Mouse (Mus musculus) cerebellum, adult (tissue): ENCODE results near the gene Ass1.

Experiments used
- ATAC-seq: cut with Nextera tagmentation; 2 replicates; pipeline ENCODE4 v1.9.2; 2017; ENCODE audit warnings: mild to moderate bottlenecking, moderate library complexity, mixed read lengths; ENCODE audit not compliant: insufficient number of reproducible peaks, low FRiP score, low TSS enrichment

The Ass1 gene

DNA sequence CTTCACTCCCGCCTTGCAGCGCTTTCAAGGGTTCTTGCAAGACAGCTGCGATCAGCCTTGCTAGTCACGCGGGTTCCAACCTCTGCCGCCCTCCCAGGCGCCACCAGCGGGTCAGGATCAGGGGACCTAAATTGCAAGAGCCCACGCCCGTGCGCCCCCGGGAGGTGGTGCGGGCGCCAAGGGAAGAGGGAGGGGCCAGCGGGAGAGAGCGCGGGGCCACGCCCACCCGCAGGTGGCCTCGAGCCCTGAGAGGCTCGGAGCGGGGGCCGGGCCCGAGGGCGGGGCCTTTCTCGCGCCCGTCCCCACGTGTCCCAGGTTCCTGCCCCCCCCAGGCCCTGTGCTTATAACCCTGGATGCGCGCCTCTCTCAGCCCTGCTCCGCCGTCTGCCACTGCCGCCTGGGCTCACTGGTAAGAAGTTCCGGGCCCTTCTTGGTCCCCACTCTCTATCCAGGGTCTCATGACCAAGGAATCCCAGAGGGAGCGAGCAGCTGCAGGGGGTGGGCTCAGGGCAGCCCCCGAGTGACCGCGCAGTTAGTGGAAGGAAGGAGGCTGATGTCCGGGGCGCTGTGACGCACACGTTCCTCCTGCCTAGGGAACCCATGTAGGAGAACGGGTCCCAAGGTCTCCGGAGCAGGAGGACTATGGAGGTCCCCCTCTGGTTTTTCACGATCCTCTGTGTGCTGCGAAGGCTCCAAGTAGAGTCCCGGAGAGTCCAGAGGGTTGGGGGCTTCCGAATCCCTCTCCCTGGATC lies at the start of gene Ass1:
Ass1 (plus strand) TSS at position 277 of the 752 bp plus-strand sequence.
- 0 out of 2 replicates have a peak, but pooled peaks have one; percentile 47 for ATAC-seq

DNA sequence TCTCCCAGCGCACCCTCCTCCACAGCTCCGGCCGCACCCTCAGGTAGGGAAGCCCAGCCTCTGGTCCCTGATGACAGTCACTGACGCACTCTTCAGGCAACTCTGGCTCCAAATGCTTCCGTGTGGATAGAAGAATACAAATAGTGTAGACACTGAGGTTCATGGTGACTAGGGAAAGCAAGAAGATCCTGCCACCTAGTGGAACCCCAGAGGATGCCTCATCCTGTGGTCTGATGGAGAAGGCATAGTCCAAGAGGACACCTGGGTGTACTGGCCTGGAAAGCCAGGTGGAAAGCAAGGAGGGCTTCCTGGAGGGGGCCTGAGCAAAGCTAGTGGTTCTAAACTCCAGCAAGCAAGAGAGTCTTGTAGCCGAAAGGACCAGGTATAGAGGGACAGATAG lies 49.1 kb upstream of the Ass1 start:
- ATAC-seq: no peak

DNA sequence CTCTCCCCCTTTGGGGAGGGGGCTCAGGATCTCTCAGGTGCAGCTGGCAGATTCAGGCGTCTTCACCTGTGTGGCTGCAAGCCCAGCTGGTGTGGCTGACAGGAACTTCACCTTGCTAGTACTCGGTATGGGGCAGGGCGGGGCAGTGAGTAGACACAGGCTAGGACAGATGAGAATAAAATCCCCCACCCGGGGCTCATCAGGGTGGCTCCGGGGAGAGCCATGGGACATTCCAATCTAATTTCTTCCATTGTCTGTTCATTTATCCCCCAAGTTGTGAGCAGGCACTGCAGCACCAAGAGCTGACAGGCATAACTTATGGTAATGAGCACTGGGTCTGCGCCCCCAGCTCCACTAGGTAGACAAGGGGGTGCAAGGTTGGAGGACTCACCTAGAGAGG lies 47.4 kb upstream of the Ass1 start:
- ATAC-seq: no peak

GRCm38 (mm10) chr2:31431477-31431876 lies 38.5 kb upstream of the Ass1 start:
- ATAC-seq: no peak

DNA sequence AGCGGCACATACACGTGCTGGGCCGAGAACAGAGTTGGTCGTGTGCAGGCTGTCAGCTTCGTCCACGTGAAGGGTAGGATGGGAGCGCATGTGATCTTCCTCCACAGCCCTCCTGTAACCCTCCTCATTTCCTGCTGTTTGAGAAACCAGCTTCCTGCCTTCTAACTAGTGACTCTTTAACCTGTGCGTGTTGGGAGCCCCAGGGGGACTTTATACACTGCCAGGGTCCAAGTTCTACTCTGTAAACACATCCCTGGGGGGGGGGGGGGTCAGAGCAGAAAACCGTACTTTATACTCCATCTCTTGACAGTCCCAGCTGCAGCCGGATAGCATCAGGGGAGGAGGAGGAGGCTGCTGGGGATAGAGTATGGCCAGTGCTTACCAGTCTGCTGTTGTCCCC lies 35.3 kb upstream of the Ass1 start:
- no peak for ATAC-seq

- no peak for ATAC-seq
Measured at GRCm38 (mm10) chr2:31435567-31435966, 34.4 kb upstream of the Ass1 start.

- no peak for ATAC-seq
Measured at GRCm38 (mm10) chr2:31437480-31438245, 32.3 kb upstream of the Ass1 start.

DNA sequence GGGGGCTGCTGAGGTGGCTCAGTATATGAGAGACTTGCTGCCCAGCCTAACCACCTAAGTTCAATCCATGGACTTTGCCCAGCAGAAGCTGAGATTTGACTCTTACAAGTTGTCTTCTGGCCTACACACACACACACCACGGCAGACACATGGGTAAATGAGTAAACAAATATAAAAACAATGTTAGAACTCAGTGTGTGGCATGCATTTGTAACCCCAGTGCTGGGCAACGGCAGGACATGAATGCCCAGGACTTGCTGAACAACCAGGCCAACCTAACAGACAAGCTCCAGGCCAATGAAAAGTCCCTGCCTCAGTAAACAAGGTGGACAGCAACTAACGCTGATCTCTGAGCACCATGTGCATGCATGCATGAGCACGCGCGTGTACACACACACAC lies 30.4 kb upstream of the Ass1 start:
- ATAC-seq: no peak

- no peak for ATAC-seq
Measured at GRCm38 (mm10) chr2:31442480-31443160, 27.4 kb upstream of the Ass1 start.

- no peak for ATAC-seq
Measured at GRCm38 (mm10) chr2:31446036-31446435, 24.0 kb upstream of the Ass1 start.

DNA sequence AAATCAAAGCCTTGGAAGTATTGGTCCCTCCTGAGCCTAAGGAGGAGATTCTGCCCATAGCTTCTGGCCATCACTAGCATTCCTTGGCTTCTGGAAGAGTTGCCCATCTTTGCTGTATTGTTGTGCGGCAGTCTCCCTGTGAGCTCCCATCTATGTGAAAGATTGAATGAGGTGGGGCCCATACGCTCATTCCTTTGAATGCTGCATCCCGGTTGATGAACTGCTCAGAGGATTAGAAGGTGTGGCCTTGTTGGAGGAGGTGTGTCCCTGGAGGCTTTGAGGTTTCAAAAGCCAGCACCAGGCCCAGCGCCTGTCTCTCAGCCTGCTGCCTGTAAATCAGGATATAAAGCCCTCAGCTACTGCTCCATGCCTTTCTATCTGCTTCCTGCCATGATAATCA lies 23.6 kb upstream of the Ass1 start:
- ATAC-seq: no peak

- ATAC-seq: no peak
Measured at GRCm38 (mm10) chr2:31447536-31447935, 22.5 kb upstream of the Ass1 start.

DNA sequence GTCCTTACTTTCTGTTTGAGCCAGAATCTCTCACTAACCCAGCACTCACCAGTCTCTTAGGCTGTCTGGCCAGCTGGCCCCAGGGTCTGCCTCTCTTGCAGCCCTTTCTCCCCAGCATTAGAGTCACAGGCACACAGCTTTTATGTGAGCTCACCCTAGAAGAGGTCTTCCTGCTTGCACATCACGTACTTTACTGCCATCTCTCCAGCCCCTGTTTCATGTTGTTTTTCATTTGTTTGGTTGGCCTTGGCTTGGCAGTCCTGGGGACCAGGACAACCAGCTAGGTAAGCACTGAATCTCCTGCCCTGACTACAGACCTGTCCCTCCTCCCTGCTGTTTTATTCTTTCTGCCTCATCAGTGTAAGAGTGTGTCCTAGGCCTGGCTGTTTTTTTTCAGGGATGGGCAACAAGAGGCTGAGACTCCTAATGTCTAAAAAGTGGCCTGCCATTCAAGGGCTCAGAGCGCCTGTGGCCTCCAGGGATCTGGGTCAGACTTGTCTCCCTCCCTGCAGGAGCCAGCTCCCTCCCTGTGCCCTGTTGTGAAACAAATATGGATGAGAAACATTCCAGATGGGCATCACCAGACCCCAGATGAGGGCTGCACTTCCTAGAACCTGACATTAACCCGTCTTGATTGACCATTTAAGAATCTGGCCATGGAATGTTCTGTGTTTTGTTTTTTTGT lies 21.1 kb upstream of the Ass1 start:
- ATAC-seq: no peak

GRCm38 (mm10) chr2:31449441-31449815 lies 20.6 kb upstream of the Ass1 start:
- ATAC-seq: no peak

DNA sequence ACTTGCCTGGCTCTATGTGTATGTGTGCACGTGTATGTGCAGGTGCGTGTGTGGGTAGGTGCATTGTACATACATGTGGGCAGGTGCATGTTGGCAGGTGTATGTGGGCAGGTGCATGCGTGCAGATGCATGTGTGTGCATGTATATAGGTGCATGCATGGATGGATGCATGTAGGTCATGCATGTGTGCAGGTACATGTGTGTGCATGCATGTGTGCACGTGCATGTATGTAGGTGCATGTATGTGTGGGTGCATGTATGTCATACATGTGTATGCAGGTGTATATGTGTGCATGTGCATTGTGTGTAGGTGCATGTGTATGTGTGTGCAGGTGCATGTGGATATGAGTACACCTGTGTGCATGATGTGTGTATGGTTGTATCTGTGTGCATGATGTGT lies 20.1 kb upstream of the Ass1 start:
- ATAC-seq: no peak

GRCm38 (mm10) chr2:31450661-31451060 lies 19.3 kb upstream of the Ass1 start:
- ATAC-seq: no peak

GRCm38 (mm10) chr2:31451530-31451929 lies 18.5 kb upstream of the Ass1 start:
- no peak for ATAC-seq

DNA sequence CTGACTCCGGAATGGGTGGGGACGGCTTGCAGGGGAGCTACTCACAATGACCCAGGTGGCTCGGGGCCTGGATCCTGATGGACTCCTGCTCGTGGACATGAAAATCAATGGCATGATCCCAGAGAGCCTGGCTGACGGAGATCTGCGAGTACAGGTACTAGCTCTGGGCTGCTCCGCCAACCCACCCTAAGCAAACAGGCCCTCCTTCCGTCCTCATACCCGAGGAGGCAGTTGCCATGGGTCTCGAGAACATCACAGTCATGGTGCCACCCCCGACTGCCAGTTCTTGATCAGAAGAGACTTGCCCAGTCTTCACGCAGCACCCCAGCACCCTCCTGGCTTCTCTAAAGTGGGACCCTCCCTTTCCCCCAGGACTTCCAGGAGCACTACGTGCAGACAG lies 17.0 kb upstream of the Ass1 start:
- no peak for ATAC-seq

DNA sequence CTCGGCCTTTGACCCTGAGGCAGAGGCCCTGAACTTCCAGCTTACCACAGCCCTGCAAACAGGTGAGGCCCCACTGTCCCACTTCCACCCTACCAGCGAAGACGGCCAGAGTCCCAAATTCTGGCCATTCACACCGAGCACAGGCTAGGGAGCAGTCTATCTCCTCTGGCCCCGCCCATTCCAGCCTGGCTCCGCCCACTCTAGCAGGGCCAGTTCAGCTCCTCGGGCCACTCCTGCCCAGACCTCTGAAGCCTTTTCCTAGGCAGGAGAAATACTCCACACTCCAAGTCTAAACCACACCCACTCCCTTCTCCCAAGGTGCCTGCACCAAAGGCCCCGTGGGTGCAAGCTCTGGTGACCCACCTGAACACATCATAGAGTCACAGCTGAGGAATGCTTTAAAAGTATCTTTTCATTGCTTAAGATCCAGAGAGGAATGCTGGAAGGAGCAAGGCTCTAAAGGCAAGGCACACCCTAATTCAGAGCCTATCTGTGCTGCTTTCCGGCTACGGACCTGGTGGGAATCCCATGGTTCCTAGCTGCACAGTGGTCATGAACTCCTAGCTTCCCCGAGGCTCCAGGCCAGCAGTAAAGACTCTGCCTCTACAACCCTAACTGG lies 16.3 kb upstream of the Ass1 start:
- no peak for ATAC-seq

DNA sequence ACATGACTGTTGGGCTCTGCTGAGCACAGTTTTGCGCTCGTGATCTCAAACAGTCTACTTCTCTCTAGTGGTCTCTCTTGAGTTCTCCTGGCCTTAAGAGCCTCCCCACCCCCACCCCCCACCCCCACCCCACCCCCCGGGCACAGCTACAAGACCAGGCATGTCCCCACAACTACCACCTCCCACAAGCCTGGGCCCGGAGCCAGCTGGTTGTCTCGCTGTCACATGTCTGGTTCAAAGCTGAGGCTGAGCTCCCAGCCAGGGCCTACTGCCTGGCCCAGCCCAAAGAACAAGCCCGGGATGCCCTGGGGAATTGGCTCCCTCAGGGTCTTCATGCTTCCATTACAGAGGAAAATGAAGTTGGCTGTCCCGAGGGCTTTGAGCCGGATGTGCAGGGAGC lies 15.7 kb upstream of the Ass1 start:
- no peak for ATAC-seq
